Mouse (Mus musculus) cerebellum, postnatal 4 days (tissue): ENCODE data around the gene Slc17a7.
"Not testable (repeated sequence)": the region's sequence is repeated elsewhere in the genome, so short reads cannot be mapped to it uniquely, and the experiment has no call there.

Experiments
- DNase-seq, 2 experiments: peaks; one replicate each; pipeline ENCODE4 v3.0.0; 2022; ENCODE audit warnings: low spot score in 2 of 2, mixed read lengths in 1 of 2

Gene Slc17a7

GRCm38 (mm10) chr7:45154096-45154992 lies 9.4 kb upstream of the Slc17a7 start, which contains the start of the genes Pih1d1 and Aldh16a1:
Gene Pih1d1, plus strand, starts transcription at chr7:45154303.
Gene Aldh16a1, minus strand, starts transcription at chr7:45154584.
- peak; percentile 92 to 98 for DNase-seq

GRCm38 (mm10) chr7:45154993-45155514 lies 8.7 kb upstream of the Slc17a7 start:
- DNase-seq: peak in 1 of 2 experiments; percentile 68

- DNase-seq: no peak
These were observed 8.2 kb upstream of the Slc17a7 start for GRCm38 (mm10) chr7:45155590-45155989.

GRCm38 (mm10) chr7:45156206-45156605 lies 7.5 kb upstream of the Slc17a7 start:
- no peak for DNase-seq

- no peak for DNase-seq
These were observed 6.3 kb upstream of the Slc17a7 start for GRCm38 (mm10) chr7:45157459-45157858.

GRCm38 (mm10) chr7:45158991-45159390 lies 4.8 kb upstream of the Slc17a7 start:
- DNase-seq: no peak

GRCm38 (mm10) chr7:45160316-45160800 lies 3.4 kb upstream of the Slc17a7 start:
- DNase-seq: no peak

- DNase-seq: no peak
These were observed 2.9 kb upstream of the Slc17a7 start for GRCm38 (mm10) chr7:45160866-45161265.

GRCm38 (mm10) chr7:45161612-45162473 lies 1.9 kb upstream of the Slc17a7 start:
- DNase-seq: peak; percentile 91 to 97

- DNase-seq: no peak
These were observed 1.2 kb upstream of the Slc17a7 start for GRCm38 (mm10) chr7:45162551-45162950.

- no peak for DNase-seq
These were observed 643 bp upstream of the Slc17a7 start for GRCm38 (mm10) chr7:45162996-45163615.

GRCm38 (mm10) chr7:45164833-45165232 lies 1.1 kb downstream of the Slc17a7 start:
- no peak for DNase-seq

- DNase-seq: no peak
These were observed 2.0 kb downstream of the Slc17a7 start for GRCm38 (mm10) chr7:45165701-45166100.

GRCm38 (mm10) chr7:45166950-45167401 lies 3.2 kb downstream of the Slc17a7 start:
- no peak for DNase-seq

- DNase-seq: no peak
These were observed 4.2 kb downstream of the Slc17a7 start for GRCm38 (mm10) chr7:45167761-45168445.

GRCm38 (mm10) chr7:45168656-45169055 lies 4.9 kb downstream of the Slc17a7 start:
- no peak for DNase-seq

GRCm38 (mm10) chr7:45169495-45169894 lies 5.7 kb downstream of the Slc17a7 start:
- DNase-seq: no peak

- DNase-seq: no peak
These were observed 9.2 kb downstream of the Slc17a7 start for GRCm38 (mm10) chr7:45172974-45173373.

GRCm38 (mm10) chr7:45173772-45174171 lies 10.0 kb downstream of the Slc17a7 start:
- DNase-seq: not testable (repeated sequence)

GRCm38 (mm10) chr7:45174567-45175280 lies 11.0 kb downstream of the Slc17a7 start:
- DNase-seq: no peak
